Mouse (Mus musculus): ENCODE results near the gene Timm8a2.

GRCm38 (mm10) chr14:122052896-122053635, 18.6 kb downstream of the Timm8a2 start:
- TF ChIP-seq GATA1 (IDR thresholded peaks at IDR 0.05; ENCODE audit: borderline replicate concordance, low read length) (no peak), FLI1 (IDR thresholded peaks at IDR 0.05; ENCODE audit: low read length) (no peak)
